Mouse (Mus musculus): ENCODE results near the gene Cacnb4. TPM values are rescaled to one million over a fixed set of nuclear protein-coding genes. Genes with fewer than 3 reads are reported as not detected.

The Cacnb4 gene
- total RNA-seq, 2 experiments from 2014 or later, result 0.17 to 0.20 TPM

GRCm38 (mm10) chr2:52470044-52470560 is 206.5 kb downstream of the Cacnb4 start:
- DNase-seq, result no peak

- no peak for DNase-seq
Measured at GRCm38 (mm10) chr2:52467629-52468028, 209.0 kb downstream of the Cacnb4 start.

DNA sequence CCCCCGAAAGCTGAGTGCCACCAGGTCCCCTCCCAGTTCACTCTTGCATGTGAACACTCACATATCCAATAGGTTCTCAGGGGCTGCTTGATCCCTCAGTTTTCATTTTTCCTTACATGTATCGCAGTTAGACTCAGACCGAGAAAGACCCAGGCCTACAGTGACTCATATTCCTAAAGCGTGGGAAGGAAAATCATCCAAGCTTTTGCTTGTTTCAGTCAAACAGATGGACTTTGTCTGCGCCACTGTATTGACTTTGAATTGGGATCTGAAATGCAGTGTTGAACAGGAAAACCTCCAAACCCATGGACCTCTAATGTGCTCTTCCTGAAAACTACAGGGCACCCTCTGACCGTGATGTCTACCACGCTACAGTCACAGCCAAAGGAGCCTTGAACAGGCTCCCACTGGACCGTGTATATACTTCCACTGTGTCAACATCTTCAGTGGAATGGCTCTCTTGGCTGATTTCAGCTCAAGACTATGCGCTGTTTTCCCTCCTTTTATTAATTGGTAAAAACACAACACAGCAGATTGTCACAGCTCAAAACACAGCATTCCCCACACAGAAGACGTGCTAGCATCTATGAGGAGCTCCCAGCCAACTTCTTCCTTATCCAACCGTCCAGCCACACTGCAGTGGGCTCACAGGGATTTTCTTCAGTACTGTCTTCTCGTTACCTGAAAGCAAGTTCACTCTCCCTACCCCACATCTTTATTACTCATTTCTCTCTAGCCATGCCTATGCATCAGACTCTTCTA is 215.2 kb downstream of the Cacnb4 start:
- DNase-seq, result no peak

GRCm38 (mm10) chr2:52455606-52456479 is 220.8 kb downstream of the Cacnb4 start:
- DNase-seq, result no peak

GRCm38 (mm10) chr2:52449818-52450217 is 226.8 kb downstream of the Cacnb4 start:
- no peak for DNase-seq

DNA sequence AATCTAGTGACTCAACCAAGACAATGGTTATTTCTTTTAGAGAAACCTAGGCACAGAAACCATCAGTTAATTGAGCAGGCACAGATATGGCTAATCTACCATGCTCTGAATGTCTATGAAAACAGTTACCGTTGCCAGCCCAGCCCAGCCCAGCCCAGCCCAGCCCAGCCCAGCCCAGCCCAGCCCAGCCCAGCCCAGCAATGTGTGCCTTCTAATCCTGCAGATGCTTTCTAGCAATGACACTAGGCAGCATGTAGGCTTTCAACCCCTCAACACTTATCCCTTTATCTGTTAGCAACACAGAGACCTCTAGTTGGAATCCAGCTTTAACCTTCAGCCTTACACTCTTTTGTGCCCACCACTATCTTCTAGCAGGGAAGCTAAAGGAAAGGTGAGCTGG is 227.7 kb downstream of the Cacnb4 start:
- DNase-seq, result no peak

DNA sequence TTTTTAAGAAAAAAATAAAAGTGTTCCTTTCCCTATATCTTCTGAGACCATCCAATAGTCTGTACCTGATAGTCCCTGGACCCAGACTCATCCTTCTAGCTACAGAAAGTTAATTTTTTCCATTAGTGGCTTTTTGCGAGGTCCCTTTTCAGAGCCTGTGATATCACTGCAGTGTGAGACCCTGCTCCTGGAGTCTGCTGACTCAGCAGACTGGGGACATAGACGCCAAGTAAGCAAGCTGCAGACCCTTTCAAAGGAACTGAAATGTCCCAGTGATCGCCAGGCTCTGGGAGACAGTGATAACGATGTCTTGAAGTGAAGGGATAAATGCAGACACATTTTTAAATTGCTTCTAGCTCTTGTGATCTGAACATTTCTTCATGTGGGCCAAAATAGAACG is 230.0 kb downstream of the Cacnb4 start:
- no peak for DNase-seq

- DNase-seq, result no peak
Measured at GRCm38 (mm10) chr2:52442125-52442524, 234.5 kb downstream of the Cacnb4 start.

DNA sequence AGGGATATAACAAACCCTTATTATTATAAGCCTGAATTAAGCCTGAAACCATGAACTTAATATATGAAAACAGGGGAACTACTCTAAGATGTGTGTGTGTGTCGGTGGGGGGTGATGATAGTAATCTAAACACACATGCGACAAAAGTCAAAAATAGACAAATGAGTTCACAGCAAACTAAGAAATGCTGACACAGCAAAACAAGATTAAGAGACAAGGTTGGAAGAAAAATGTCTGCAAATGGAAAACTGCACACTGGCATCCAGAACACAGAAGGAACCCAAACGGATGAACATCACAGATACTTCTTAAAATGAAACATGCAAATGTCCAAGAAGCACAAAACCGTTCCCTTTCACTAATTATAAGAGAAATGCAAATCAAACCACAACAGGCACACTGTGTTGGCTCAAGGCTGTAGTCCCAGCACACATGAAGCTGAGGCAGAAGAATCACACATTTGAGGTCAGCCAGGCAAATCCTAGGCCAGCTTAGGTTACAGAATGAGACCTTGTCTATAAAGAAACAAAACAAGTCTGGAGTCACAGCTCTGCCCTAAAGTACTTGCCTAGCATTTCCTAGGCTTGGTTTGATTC is 236.1 kb downstream of the Cacnb4 start:
- DNase-seq, result no peak

DNA sequence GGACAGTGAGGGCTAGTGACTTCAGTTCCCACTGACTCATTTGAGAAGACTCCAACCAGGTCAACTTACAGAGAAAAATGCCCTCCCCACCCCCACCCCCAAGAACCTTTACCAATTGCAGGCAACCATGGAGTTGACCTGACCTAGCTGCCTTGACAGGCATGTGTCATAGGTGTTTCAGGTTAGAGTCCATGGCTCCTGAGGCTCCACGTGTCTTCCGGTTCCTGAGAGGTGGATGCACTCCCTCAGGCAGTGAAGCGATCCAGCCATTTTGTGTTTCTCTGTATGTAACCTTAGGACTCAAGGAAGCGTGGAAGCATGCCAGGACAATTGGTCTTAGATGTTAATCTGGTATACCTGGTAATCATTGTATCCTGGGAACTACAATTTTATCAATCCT is 238.2 kb downstream of the Cacnb4 start:
- DNase-seq, result no peak

DNA sequence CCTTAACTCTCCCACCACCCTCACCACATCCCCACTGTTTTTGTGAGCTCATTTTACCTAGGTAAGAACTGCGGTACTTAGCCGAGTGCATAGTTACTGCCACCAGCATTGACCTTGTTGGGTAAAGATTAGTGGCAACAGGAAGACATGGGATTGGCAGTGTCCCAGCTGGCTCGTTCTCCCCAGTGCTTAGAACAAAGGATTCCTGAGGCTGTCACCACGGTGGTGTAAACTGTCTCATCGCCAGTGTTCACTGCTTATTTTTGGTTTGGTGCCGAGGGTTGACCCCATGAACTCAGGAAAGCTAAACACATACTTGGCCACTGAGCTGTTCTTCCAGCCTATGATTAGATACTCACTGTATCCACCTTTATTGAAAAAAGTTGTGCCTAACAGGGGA is 238.6 kb downstream of the Cacnb4 start:
- DNase-seq, result peak; percentile 90 to 91

DNA sequence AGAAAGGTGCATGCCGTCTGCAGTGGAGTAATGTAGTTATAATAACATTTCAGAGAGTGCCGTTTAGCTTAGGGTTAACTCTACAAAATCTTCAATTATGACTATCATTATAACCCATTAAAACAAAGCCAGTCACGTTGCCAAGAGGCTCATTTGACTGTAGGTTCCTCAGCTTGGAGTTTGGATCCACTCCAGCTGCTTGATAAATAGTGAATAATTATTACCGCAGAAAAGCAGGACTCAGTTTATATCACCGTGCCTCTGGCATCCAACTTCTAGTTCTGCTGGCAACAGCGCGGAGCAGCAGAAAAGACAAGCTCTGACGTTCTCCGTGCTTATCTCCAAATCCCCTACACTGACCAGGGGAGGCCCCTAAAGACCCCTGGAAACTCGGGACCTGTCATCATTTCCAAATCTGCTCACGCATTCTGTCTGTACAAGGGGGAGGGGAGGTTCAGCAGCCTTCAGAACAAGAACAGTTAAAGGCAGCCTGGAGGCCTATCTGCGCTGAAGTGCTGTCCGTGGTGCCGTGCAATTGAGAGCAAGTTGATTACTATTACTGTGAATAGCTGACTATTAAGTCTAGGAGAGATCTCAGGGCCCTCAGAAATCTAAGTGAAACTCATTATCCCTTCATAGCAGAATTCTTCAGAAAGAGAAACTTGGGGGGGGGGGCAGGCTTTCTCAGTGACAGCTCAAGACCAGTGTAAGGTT is 240.6 kb downstream of the Cacnb4 start:
- no peak for DNase-seq

- DNase-seq, result no peak
Measured at GRCm38 (mm10) chr2:52433365-52433764, 243.3 kb downstream of the Cacnb4 start.

GRCm38 (mm10) chr2:52427383-52427782 is 249.2 kb downstream of the Cacnb4 start:
- no peak for DNase-seq

- DNase-seq, result no peak
Measured at GRCm38 (mm10) chr2:52426041-52426440, 250.6 kb downstream of the Cacnb4 start.

- DNase-seq, result peak in 1 of 2 experiments; percentile 18
Measured at GRCm38 (mm10) chr2:52425523-52425795, 251.2 kb downstream of the Cacnb4 start.

DNA sequence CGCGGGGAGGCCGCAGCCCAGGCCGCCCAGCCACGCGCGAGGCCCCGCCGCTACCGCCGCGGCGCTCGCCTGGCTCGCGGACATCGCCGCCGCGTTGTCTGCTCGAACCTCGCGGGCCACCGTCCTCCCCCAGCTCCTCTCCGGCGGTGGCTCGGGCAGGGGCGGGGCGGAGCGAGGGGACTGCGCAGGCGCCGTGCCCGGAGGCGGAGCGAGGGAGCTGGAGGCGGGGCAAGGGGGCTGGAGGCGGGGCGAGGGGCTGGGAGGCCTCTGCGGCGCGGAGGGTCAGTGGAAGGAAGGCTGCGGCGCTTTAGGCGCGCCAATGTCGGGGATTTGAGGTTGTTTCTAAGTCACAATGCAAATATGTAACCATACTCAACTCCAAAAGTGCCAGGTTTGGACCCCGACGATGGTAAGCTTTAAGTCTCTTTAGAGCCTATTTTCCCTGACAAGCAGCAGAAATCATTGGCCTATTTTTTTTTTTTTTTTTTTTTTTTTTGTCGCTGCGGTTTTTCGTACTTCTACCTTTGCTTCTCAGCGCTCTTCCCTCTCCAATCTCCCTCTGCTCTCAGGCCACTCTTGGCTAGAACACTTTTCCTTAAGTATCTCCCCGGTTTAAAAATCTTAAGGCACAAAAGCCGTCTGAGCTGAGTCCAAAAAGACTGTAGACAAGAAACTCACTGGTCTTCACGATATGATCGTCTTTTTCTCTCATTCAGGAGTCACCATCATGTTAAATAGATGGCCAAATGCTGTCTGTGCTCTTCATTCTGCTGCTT is 251.7 kb downstream of the Cacnb4 start, which contains the start of gene Arl5a:
Gene Arl5a, minus strand, starts transcription at position 155 of the 776 bp plus-strand sequence.
- DNase-seq, result peak; percentile 98 to 99

- DNase-seq, result peak; percentile 63 to 69
Measured at GRCm38 (mm10) chr2:52424248-52424728, 252.3 kb downstream of the Cacnb4 start.

- peak in 1 of 2 experiments; percentile 12 for DNase-seq
Measured at GRCm38 (mm10) chr2:52423611-52424247, 252.9 kb downstream of the Cacnb4 start.

GRCm38 (mm10) chr2:52422871-52423610 is 253.6 kb downstream of the Cacnb4 start:
- no peak for DNase-seq

All from adrenal gland, postnatal 36 days (tissue).